Mouse (Mus musculus): Measurements from ENCODE around the gene Lrrc28.

Lrrc28 gene

DNA sequence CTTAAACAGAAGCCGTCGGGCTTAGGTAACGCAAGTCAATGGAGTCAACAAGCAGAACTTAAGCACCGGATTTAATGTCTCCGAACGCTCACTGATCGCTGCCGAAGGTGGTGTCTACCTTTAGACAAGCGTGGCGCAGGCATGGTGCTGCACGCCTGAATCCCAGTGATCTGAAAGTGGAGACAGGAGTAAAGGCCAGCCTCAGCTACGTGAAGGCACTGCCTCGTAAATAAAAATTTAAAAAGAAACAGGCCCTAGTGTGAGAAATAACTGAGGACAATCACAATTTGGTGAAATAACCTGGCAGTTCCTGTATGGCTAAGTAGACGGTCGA lies 580 bp upstream of the Lrrc28 start:
- DNase-seq (ENCODE audit: low spot score), result no peak

- no peak for DNase-seq (ENCODE audit: low spot score)
These were observed 777 bp downstream of the Lrrc28 start for GRCm38 (mm10) chr7:67644291-67644690.

- DNase-seq (ENCODE audit: low spot score), result no peak
These were observed 2.1 kb downstream of the Lrrc28 start for GRCm38 (mm10) chr7:67642955-67643354.

GRCm38 (mm10) chr7:67639006-67639405 lies 6.1 kb downstream of the Lrrc28 start:
- DNase-seq (ENCODE audit: low spot score), result no peak

DNA sequence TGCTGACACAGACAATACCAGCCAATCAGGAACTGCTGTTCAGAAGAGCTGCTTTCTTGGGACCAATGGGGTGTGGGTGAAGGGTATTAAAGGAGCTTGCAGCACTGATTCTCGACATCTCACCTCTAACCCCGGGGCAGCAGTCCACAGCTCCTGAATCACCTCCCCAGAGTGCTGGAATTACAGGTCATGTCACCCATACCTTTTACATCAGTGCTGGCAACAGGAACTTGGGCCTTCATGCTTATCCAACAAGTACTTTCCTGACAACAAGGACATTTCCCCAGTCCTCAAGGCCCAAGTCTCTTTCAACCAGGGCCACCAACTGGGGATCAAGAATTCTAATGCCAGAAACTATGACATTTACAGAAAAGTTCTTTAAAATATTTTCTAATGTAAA lies 8.9 kb downstream of the Lrrc28 start:
- DNase-seq (ENCODE audit: low spot score), result no peak

DNA sequence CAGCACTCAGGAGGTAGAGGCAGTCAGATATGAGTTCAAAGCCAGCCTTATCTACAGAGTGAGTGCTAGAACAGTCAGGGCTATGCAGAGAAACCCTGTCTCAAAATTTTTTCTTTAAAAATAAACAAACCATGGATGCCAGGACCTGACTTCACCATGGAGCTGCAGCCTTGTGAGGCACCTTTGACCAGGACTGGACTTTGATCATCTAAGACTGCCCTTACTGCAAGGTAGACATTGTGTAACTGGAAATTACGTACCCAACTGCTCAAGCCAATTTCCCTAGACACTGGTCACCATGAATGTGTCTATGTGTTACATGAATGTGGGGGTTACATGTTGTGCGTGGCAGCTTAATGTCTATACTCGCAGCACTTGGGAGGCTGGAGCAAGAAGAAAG lies 10.9 kb downstream of the Lrrc28 start:
- DNase-seq (ENCODE audit: low spot score), result no peak

DNA sequence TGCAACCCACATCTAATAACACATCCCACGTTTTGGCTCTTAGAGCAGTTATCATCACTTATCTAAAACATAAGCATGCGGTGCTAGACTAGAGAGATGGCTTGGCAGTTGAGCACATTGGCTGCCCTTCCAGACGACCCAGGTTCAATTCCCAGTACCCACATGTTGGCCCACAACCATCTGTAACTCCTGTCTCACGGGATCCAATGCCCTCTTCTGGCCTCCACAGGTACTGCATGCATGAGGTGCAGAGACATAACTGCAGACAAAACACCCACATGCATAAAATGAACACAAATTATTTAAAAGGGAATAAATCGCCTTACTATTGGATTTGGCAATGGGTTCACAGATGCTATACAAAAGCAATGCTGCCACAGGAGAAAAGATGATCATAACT lies 12.7 kb downstream of the Lrrc28 start:
- peak; percentile 54 for DNase-seq (ENCODE audit: low spot score)

GRCm38 (mm10) chr7:67630817-67631216 lies 14.3 kb downstream of the Lrrc28 start:
- DNase-seq (ENCODE audit: low spot score), result peak; percentile 84

- no peak for DNase-seq (ENCODE audit: low spot score)
These were observed 15.4 kb downstream of the Lrrc28 start for GRCm38 (mm10) chr7:67629681-67630080.

DNA sequence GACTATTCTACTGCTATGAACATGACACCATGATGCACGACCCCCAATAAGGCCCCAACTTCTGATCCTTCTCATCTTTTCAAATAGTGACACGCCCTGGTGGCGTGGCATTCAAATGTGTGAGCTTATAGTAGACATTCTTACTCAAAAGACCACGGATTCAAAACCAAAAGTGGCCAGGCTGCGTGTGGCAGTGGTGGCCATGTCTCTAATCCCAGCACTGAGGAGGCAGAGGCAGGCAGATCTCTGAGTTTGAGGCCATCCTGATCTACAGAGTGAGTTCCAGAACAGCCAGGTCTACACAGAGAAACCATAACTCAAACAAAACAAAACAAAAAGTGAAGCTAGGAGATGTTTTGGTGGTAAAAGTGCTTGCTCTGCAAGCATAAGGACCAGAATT lies 18.4 kb downstream of the Lrrc28 start:
- DNase-seq (ENCODE audit: low spot score), result no peak

DNA sequence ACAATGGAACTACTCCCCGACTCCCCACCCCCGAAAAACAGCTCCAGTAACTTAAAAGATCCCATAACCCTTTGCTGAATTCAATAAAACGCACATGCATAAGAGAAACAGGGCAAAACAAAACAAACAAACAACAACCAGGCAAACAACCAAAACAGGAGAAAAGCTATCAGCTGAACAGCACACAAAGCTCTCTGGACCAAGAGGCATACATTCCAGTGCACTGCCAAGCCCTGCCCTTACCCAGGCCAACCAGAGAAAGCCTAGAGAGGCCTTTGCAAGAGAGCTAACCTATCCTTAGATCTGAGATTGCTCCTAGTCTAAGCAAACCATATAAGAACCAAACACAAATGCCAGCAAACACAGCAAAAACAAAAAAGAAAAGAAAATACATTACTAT lies 22.9 kb downstream of the Lrrc28 start:
- DNase-seq (ENCODE audit: low spot score), result no peak

- DNase-seq (ENCODE audit: low spot score), result no peak
These were observed 25.2 kb downstream of the Lrrc28 start for GRCm38 (mm10) chr7:67619836-67620235.

GRCm38 (mm10) chr7:67618316-67618715 lies 26.8 kb downstream of the Lrrc28 start:
- no peak for DNase-seq (ENCODE audit: low spot score)

GRCm38 (mm10) chr7:67617646-67618045 lies 27.4 kb downstream of the Lrrc28 start:
- DNase-seq (ENCODE audit: low spot score), result no peak

DNA sequence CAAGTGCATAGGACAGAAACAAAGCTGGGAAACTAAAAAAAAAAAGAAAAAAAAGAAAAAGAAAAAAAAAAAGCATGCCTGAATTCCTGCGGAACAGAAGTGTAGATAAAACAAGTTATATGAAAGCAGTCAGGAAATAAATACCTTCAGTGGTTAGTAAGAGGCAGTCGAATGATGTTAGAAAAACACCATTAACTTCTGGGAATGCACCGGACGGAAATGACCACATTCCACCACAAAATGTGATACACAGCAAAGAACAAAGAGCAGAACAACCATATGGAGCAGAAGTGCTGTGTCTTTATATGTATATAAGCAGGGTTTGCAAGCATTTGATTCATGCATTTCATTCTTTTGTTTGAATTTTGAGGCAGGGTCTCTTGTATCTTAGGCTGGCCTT lies 28.2 kb downstream of the Lrrc28 start:
- no peak for DNase-seq (ENCODE audit: low spot score)

- no peak for DNase-seq (ENCODE audit: low spot score)
These were observed 30.6 kb downstream of the Lrrc28 start for GRCm38 (mm10) chr7:67614464-67614861.

DNA sequence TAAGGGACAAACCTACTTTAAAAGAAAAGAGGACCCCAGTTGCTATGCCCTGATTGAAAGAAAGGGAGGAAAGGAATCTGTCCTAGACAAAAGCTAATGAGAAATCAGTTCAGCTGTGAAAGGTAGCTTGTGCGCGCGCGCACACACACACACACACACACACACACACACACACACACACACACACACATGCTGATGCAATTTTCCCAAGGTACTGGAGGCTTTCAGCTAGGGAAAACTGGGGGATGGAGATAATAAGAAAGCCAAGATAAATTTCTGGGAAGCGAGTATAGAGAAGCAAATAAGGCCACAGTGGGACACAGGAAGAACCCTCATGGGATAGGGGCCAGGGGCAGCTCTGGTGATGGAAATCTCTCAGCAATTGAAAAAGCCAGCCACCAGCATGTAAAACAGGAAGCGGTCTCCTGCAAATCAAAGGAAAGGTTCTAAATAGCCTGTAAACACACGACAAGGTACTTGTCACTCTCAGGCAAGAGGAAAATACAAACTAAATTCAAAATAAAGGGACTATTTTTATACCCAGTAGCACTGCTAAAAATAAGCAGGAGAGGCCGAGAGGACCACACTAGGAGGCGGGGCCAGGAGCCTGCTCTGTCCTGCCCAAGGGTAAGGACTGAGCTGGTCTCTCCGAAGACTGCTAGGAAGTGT lies 31.1 kb downstream of the Lrrc28 start:
- DNase-seq (ENCODE audit: low spot score), result no peak

DNA sequence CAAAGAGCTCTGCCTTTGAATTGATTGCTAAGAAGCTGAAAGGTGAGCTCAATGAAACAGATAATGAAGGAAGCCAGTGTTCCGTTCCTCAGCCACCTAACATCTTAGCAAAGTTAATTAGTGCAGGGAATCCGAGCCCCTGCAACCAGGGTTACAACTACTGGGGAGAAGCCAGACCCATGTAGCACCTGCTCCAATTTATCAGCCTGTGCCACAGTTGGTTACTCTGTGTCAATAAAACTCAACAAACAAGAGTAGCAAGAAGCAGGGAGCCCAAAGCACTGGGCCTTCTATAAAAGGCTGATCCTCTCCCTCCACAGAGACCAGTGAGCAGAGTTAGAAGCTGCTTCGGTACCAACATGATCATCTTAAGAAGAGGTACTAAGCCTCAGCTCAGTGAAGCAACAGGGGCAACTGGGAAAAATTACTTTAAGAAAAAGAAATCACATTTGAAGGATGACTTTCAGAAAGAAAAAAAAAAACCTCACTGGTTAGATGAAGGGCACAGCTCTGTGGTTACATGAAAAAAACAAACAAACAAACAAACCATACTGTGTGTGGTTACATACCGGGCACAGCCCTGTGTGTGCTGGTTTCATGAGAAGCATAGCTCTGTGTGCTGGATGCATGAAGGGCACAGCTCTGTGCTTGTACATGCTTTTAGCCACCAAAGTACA lies 36.6 kb downstream of the Lrrc28 start:
- DNase-seq (ENCODE audit: low spot score), result no peak

- DNase-seq (ENCODE audit: low spot score), result no peak
These were observed 37.3 kb downstream of the Lrrc28 start for GRCm38 (mm10) chr7:67607669-67608347.

GRCm38 (mm10) chr7:67606250-67606649 lies 38.8 kb downstream of the Lrrc28 start:
- DNase-seq (ENCODE audit: low spot score), result no peak

DNA sequence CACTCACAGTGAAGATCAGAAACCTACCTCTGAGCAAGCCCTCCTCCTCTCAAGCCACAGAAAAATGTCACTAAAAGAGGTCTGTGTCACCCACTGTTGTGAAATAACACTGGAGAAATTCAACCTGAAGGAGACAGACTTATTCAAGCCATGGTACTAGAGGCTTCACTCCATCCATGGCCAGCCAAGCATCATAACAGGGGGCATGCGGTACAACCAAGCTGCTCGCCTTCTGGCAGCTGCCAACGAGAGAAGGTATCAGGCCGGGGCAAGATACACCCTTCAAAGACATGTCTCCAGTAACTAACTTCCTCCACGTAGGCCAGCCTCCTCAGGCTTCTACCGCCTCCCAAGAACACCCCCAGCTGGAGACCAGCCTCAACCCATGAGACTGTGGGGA lies 40.0 kb downstream of the Lrrc28 start:
- no peak for DNase-seq (ENCODE audit: low spot score)

- DNase-seq (ENCODE audit: low spot score), result peak; percentile 58
These were observed 47.0 kb downstream of the Lrrc28 start for GRCm38 (mm10) chr7:67598050-67598449.

DNA sequence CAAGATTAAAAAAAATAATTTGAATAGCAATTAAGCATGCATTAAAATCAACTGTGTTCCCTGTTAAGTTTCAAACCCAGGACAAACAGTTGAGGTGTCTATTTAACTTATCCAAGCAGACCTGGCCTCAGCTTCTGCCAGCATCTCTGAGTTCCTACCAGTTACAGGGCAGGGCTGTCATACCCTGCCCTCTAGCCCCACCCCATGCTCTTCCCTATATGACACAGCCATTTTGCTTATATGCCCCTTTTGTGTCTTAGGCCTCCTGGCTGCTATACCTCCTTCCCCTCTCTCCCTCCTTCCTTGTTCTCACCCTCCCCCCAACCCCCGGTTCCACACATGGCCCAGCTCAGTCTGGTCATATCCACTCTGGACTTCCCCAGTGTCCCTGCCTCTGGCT lies 48.1 kb downstream of the Lrrc28 start:
- no peak for DNase-seq (ENCODE audit: low spot score)

- no peak for DNase-seq (ENCODE audit: low spot score)
These were observed 48.7 kb downstream of the Lrrc28 start for GRCm38 (mm10) chr7:67596322-67596721.
